Mouse (Mus musculus) testis, adult 2 months (tissue): ENCODE measurements around the gene Pnrc2. TPM values are rescaled to one million over a fixed set of nuclear protein-coding genes. Genes with fewer than 3 reads are reported as not detected.

Experiments used
- H3K27ac ChIP-seq: fragments of 200-500 bp; 2 replicates; pipeline ENCODE4 v1.5.1; 2012; ENCODE audit warnings: low read depth, low read length; ENCODE audit not compliant: control insufficient read depth, insufficient read depth
- H3K27me3 ChIP-seq: fragments of 200-500 bp; 2 replicates; pipeline ENCODE4 v1.6.1; 2012; ENCODE audit warnings: mild to moderate bottlenecking, low read length, moderate library complexity; ENCODE audit not compliant: control insufficient read depth, insufficient read depth
- H3K36me3 ChIP-seq: fragments of 200-500 bp; 2 replicates; pipeline ENCODE4 v1.6.1; 2012; ENCODE audit warnings: mild to moderate bottlenecking, low read length; ENCODE audit not compliant: control insufficient read depth, insufficient read depth
- H3K4me1 ChIP-seq: fragments of 200-500 bp; 2 replicates; pipeline ENCODE4 v1.6.1; 2012; ENCODE audit warnings: low read length; ENCODE audit not compliant: control insufficient read depth, insufficient read depth
- H3K4me3 ChIP-seq: fragments of 200-500 bp; 2 replicates; pipeline ENCODE4 v1.5.1; 2012; ENCODE audit warnings: low read depth, mild to moderate bottlenecking, low read length, moderate library complexity, mixed read lengths; ENCODE audit not compliant: control insufficient read depth
- CTCF ChIP-seq: fragments of 200-500 bp; IDR thresholded peaks from 2 replicates; pipeline ENCODE4 v1.5.1; 2012; ENCODE audit warnings: low read depth, mild to moderate bottlenecking, inconsistent platforms, low read length, moderate library complexity; ENCODE audit not compliant: control insufficient read depth, insufficient read depth, insufficient replicate concordance
- POLR2A ChIP-seq: fragments of 200-500 bp; IDR thresholded peaks from 2 replicates; pipeline ENCODE4 v1.6.1; 2012; ENCODE audit warnings: low read depth, mild to moderate bottlenecking, inconsistent platforms, low read length, moderate library complexity; ENCODE audit not compliant: control insufficient read depth
- polyA plus RNA-seq: library from polyadenylated mRNA; depleted of rRNA; stranded (reverse); fragments of >200 nt; gene quantifications from 2 replicates; pipeline ENCODE4 v1.2.3, GENCODE M21; 2012

The Pnrc2 gene
- polyA plus RNA-seq, 1 experiment, result 6.4 TPM

DNA sequence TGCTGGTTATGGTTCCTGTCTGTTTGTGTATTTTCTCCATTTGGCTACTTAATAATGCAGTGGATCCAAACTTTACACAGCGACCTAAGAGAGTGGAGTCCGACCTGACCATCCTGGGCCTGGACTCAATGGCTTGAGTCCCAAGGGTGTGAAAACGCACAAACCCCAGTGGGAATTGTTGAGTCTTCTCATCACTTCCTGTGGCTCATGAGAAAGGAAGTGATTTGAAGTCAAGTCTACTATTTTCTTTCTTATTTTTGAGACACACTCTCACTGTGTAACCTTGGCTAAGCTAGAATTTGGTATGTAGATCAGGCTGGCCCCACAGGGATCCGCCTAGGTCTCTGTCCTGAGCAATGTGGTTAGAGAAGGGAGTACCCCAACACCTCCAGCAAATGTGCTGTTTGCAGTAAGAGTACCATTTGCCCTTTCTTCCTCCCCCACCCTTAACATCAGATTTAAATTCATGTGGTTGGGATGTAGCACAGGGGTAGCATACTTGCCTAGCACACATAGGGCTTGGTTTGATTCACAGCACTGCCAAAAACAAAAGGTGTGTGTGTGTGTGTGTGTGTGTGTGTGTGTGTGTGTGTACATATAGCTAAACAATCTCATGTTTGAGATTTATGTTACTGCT is 29.1 kb upstream of the Pnrc2 start:
- H3K4me3 ChIP-seq, result no peak overlapping the region
- H3K27ac ChIP-seq, result no peak overlapping the region
- H3K4me1 ChIP-seq, result peaks cover 2% of the 10 kb centered on the region
- TF ChIP-seq CTCF (no peak), POLR2A (no peak)
- no peaks in the 10 kb centered on the region for H3K36me3 ChIP-seq
- no peaks in the 10 kb centered on the region for H3K27me3 ChIP-seq

DNA sequence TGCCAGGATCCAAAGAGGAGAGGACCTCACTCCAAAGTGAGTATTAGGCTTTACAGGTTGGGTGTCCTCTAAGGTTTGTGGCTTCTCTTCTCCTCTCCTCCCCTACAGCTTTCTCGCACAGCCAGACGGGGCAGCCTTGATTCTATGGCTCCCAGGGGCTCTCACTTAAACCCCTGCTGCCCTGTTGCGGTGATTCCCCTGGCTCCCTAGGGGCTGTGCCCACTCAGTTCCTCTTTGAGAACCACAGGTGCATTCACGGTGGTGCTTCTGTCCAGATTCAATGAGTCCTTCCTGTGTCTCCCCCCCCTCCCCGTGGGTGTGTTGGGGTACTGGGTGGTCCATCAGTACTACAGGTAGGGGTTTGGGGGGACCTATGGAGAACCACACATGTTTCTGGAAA is 26.4 kb upstream of the Pnrc2 start:
- no peak for TF ChIP-seq CTCF
- no peak for TF ChIP-seq POLR2A
- H3K4me1 ChIP-seq, result peaks cover 4% of the 10 kb centered on the region
- H3K27me3 ChIP-seq, result no peaks in the 10 kb centered on the region
- no peak overlapping the region for H3K27ac ChIP-seq
- H3K4me3 ChIP-seq, result no peak overlapping the region
- H3K36me3 ChIP-seq, result no peaks in the 10 kb centered on the region

DNA sequence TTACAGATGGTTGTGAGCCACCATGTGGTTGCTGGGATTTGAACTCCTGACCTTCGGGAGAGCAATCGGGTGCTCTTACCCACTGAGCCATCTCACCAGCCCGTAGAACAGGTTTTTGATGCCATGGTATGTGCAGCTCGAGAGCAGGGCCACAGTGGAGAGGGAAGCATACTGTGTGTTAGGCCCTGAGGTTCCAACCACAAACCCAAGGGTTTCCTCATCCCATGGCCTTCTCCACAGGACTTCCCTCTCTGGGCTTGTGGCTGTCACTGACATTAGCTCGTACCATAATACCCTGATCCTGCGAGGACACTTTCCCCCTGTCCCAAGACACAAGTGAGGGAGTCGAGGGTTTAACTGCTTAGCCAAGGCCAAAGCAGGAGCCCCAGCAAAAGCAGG is 25.4 kb upstream of the Pnrc2 start:
- TF ChIP-seq CTCF, result no peak
- no peak for TF ChIP-seq POLR2A
- H3K4me1 ChIP-seq, result peaks cover 4% of the 10 kb centered on the region
- no peaks in the 10 kb centered on the region for H3K36me3 ChIP-seq
- no peak overlapping the region for H3K27ac ChIP-seq
- no peak overlapping the region for H3K4me3 ChIP-seq
- no peaks in the 10 kb centered on the region for H3K27me3 ChIP-seq

DNA sequence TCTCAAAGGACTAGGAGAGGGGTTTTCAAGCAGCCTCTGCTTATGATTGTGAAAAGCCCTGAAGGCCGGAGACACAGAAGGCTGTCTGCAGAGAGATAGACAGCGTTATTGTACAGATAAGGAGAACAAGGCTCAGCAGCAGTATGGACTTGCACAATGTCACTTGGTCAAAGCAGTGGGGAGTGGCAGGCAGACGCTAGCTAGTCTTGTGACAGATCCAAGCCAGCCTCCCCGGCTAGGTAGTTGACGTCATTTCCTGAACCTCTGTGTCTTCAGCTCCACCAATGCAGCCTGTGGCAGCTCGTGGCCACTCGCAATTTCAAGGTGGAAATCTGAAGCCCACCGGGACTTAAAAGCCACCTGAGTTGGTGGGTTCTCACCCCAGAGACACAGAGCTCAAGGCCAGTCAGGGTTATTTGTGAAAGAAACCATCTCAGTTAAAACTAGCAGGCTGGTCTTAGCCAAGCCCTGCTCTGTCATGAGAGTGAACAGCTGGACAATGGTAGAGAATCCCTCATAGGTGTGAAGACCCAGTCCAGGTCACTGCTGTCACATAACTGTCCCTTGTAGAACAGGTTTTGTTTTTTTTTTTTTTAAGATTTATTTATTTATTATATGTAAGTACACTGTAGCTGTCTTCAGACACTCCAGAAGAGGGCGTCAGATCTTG is 24.9 kb upstream of the Pnrc2 start:
- no peak overlapping the region for H3K27ac ChIP-seq
- no peaks in the 10 kb centered on the region for H3K27me3 ChIP-seq
- no peak overlapping the region for H3K4me3 ChIP-seq
- no peaks in the 10 kb centered on the region for H3K36me3 ChIP-seq
- peaks cover 4% of the 10 kb centered on the region for H3K4me1 ChIP-seq
- no peak for TF ChIP-seq CTCF
- 0 out of 2 replicates have a peak, but pooled peaks have one; percentile 12 for TF ChIP-seq POLR2A

DNA sequence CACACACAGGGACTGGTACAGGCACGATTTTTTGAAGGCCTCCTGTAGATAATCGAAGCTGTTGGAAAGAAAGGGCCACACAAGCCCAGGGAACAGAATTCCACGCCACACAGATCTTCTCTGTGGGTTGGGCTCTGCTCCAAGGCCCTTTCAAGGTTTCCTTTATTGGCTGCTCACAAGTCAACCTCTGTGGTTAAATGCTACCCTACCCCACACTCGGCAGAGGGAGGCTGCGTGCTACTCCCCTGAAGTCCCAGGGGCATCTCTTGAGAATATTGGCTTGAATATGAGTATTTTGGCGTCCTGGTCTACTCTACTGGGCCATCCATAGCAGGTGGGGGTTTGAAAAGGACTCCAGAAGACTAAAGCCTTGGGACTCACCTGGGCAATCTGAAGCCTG is 22.5 kb upstream of the Pnrc2 start:
- Histone ChIP-seq H3K36me3 (no peaks in the 10 kb centered on the region), H3K4me1 (peaks cover 4% of the 10 kb centered on the region), H3K27me3 (no peaks in the 10 kb centered on the region), H3K27ac (no peak overlapping the region), H3K4me3 (no peak overlapping the region)
- TF ChIP-seq CTCF, result no peak
- TF ChIP-seq POLR2A, result no peak

DNA sequence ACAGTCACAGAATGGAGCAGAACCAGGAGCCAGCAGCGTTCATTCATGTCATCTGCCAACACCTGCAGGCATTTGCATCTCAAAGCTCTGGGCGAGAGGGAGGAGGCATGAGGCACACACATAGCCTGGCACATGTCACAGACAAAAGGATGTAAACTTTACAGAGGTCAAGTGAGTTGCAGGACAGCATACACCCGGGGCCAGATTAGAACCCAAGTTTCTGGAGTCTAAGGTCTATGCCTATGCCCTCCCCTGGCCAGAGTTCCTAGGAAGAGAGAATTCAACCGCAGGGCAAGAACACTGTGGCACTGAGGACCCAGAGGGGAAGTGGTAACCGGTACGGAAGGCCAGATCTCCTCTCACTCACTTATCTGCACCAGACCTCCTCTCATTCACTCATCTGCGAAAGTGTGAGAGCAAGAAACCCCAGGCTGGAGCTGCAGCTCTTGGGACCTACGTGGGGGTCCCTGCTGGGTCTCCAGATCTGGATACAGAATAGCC is 21.5 kb upstream of the Pnrc2 start, which contains the start of gene Cnr2:
TSS of gene Cnr2 (plus strand) at position 324 of the 501 bp plus-strand sequence.
- H3K27ac ChIP-seq, result no peak within 1 kb of the TSS
- TF ChIP-seq POLR2A (no peak), CTCF (no peak)

DNA sequence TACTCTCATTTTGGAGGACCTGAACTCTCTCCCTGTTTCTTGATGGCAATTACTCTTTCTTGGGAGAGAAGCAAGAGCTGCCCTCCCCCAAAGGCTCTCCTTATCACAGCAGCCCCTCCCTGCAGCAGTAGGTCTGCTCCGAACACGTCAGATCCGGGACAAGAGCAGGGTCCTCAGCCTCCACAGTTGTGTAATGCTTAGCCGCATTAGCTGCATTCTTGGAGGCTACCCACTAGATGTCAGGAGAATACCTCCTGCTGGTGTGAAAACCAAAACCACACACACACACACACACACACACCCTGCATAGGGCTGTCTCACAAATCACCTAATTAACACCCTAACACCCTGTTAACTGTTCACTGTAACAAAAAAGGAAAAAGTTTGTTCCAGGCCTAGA is 19.2 kb upstream of the Pnrc2 start:
- H3K4me3 ChIP-seq, result no peak overlapping the region
- no peaks in the 10 kb centered on the region for H3K36me3 ChIP-seq
- no peaks in the 10 kb centered on the region for H3K27me3 ChIP-seq
- H3K27ac ChIP-seq, result no peak overlapping the region
- no peak for TF ChIP-seq POLR2A
- TF ChIP-seq CTCF, result no peak
- H3K4me1 ChIP-seq, result peaks cover 4% of the 10 kb centered on the region

More for the DNA sequence above, 21.5 kb upstream of the Pnrc2 start, which contains the start of gene Cnr2:
- no peaks in the 10 kb centered on the region for H3K27me3 ChIP-seq
- H3K4me3 ChIP-seq, result no peak within 1 kb of the TSS
- H3K4me1 ChIP-seq, result peaks cover 4% of the 10 kb centered on the region
- H3K36me3 ChIP-seq, result no peaks in the 10 kb centered on the region
